ENCODE assay signal across 10 mouse cellular contexts in the genomic region with DNA sequence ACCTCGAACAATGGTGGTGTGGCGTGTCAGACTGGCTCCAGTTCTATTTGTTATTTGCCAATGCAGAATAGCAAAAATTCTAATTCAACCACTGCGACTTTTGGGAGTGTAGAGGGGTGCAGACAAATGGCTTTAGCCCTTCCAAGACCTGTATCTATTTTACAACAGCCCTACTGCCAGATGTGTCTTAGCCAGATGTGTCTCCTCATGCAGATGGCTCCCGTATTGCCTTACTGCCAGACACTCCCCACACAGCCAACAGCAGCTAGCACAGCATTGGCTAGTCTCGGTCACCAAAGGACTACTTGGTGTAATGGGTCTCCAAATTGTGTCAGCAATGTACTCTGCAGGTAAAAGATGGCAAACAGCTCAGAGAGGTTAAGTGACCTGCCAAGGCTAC. TPM values are rescaled to one million over a fixed set of nuclear protein-coding genes. Genes with fewer than 3 reads are reported as not detected.
DNase-seq lines count a peak whose midpoint lies in the region; ATAC-seq and TF ChIP-seq lines count a peak whose summit lies in the region.
"Had no signal": no experiment of that assay in that cellular context is flagged by ENCODE, and none has a peak within 500 bp of the region (broad histone marks: within the 10 kb centered on the region; RNA-seq: fewer than 3 reads in every experiment).

No protein-coding gene starts in this region.

- no peaks in the 10 kb centered on the region for H3K27me3 ChIP-seq in hindbrain, embryonic 14.5 days (ENCODE audit: control insufficient read depth, insufficient read depth, low read length)
- H3K27me3 ChIP-seq in hindbrain, embryonic 16.5 days (replicated peaks; ENCODE audit: control insufficient read depth, insufficient read depth, low read length), result no peaks in the 10 kb centered on the region
- H3K27me3 ChIP-seq in E14TG2a.4 (ENCODE audit: insufficient read depth, low read length), result peaks cover 3% of the 10 kb centered on the region
- no peaks in the 10 kb centered on the region for H3K27me3 ChIP-seq in midbrain, embryonic 13.5 days

- H3K4me1 ChIP-seq in hindbrain, embryonic 14.5 days (replicated peaks; ENCODE audit: control insufficient read depth, insufficient read depth, low read length), result peaks cover 13% of the 10 kb centered on the region
- H3K4me1 ChIP-seq in hindbrain, embryonic 16.5 days (ENCODE audit: control insufficient read depth, insufficient read depth, low read depth, low read length), result peaks cover 27% of the 10 kb centered on the region
- peaks cover 32% of the 10 kb centered on the region for H3K4me1 ChIP-seq in E14TG2a.4 (replicated peaks; ENCODE audit: low read depth, low read length)
- H3K4me1 ChIP-seq in midbrain, embryonic 13.5 days (replicated peaks), result peaks cover 30% of the 10 kb centered on the region

- 69% methylated on average over 5 of the region's 5 CpGs for WGBS in hindbrain, embryonic 14.5 days
- 73% methylated on average over 5 of the region's 5 CpGs for WGBS in hindbrain, embryonic 16.5 days
- 69% methylated on average over 5 of the region's 5 CpGs for WGBS in midbrain, embryonic 13.5 days

- no peak for DNase-seq in hindbrain, embryonic 14.5 days (ENCODE audit: low spot score)
- DNase-seq in MN1 (ENCODE audit: low spot score), result peak; percentile 14
- no peak for DNase-seq in right cerebral cortex, postnatal 4 days

- no peak overlapping the region for H3K9ac ChIP-seq in hindbrain, embryonic 14.5 days
- H3K9ac ChIP-seq in hindbrain, embryonic 16.5 days (ENCODE audit: low read depth, low read length), result no peak overlapping the region
- H3K9ac ChIP-seq in midbrain, embryonic 13.5 days (replicated peaks), result no peak overlapping the region

- H3K4me3 ChIP-seq in hindbrain, embryonic 14.5 days (replicated peaks; ENCODE audit: low read length), result no peak overlapping the region
- no peak overlapping the region for H3K4me3 ChIP-seq in hindbrain, embryonic 16.5 days (ENCODE audit: low read length)
- peak overlapping the region; percentile 83 for H3K4me3 ChIP-seq in E14TG2a.4 (replicated peaks; ENCODE audit: low read length)
- H3K4me3 ChIP-seq in midbrain, embryonic 13.5 days (replicated peaks), result no peak overlapping the region

- H3K4me2 ChIP-seq in hindbrain, embryonic 14.5 days (replicated peaks), result peak overlapping the region; percentile 81
- no peak overlapping the region; the same call in none of the 2 replicates for H3K4me2 ChIP-seq in hindbrain, embryonic 16.5 days (ENCODE audit: low read length)
- peak overlapping the region; percentile 92 for H3K4me2 ChIP-seq in midbrain, embryonic 13.5 days (replicated peaks)

- H3K36me3 ChIP-seq in hindbrain, embryonic 14.5 days (replicated peaks; ENCODE audit: control insufficient read depth, insufficient read depth), result no peaks in the 10 kb centered on the region
- H3K36me3 ChIP-seq in hindbrain, embryonic 16.5 days (ENCODE audit: control insufficient read depth, insufficient read depth, low read length), result no peaks in the 10 kb centered on the region
- peaks cover 8% of the 10 kb centered on the region; the same call in 1 of the 2 replicates for H3K36me3 ChIP-seq in E14TG2a.4 (ENCODE audit: insufficient read depth, low read length)
- peaks cover 3% of the 10 kb centered on the region; the same call in 1 of the 2 replicates for H3K36me3 ChIP-seq in midbrain, embryonic 13.5 days

- TF ChIP-seq CTCF in E14TG2a.4 (conservative IDR thresholded peaks at IDR 0.05; ENCODE audit: low read length), result no peak

- no peak for ATAC-seq in hindbrain, embryonic 14.5 days (ENCODE audit: low FRiP score)
- no peak for ATAC-seq in hindbrain, embryonic 16.5 days
- no peak for ATAC-seq in midbrain, embryonic 13.5 days
- no peak for ATAC-seq in activated CD4-positive, CD25-positive, alpha-beta regulatory T cell, adult 4 months

- H3K9me3 ChIP-seq in hindbrain, embryonic 14.5 days (ENCODE audit: control insufficient read depth, low read length), result no peaks in the 10 kb centered on the region
- no peaks in the 10 kb centered on the region for H3K9me3 ChIP-seq in hindbrain, embryonic 16.5 days (ENCODE audit: control insufficient read depth, low read length)
- no peaks in the 10 kb centered on the region for H3K9me3 ChIP-seq in E14TG2a.4 (ENCODE audit: low read length)
- no peaks in the 10 kb centered on the region for H3K9me3 ChIP-seq in midbrain, embryonic 13.5 days

- no peak overlapping the region for H3K27ac ChIP-seq in hindbrain, embryonic 14.5 days
- no peak overlapping the region for H3K27ac ChIP-seq in hindbrain, embryonic 16.5 days (ENCODE audit: low read depth, low read length)
- no peak overlapping the region for H3K27ac ChIP-seq in midbrain, embryonic 13.5 days

RNA-seq across cellular contexts. Expression of gene Akna, which starts 8.1 kb away (rescaled TPM):
- polyA plus RNA-seq in hindbrain, embryonic 14.5 days (2014; fragmentation: Nextera tagmentation; extraction: Ambion mirVana), result 3.9 and 4.6 TPM in 2 replicates
- 4.6 and 6.5 TPM in 2 replicates for polyA plus RNA-seq in hindbrain, embryonic 16.5 days (2015; fragmentation: Nextera tagmentation; extraction: Ambion mirVana)
- 10.7 and 11.8 TPM in 2 replicates for polyA plus RNA-seq in midbrain, embryonic 13.5 days (2015; fragmentation: Nextera tagmentation; extraction: Ambion mirVana)
- 100 to 1,000 TPM in 1 of 2 experiments, 10 to 100 TPM in 1; 72.4 to 116 TPM for polyA plus RNA-seq in activated CD4-positive, CD25-positive, alpha-beta regulatory T cell, adult 4 months (2017; shearing (Covaris generic))

RNA-seq across cellular contexts. Expression of gene Orm2, which starts 49.0 kb away (rescaled TPM):
- not detected in 2 replicates for polyA plus RNA-seq in hindbrain, embryonic 14.5 days (2014; fragmentation: Nextera tagmentation; extraction: Ambion mirVana)
- not detected in 2 replicates for polyA plus RNA-seq in hindbrain, embryonic 16.5 days (2015; fragmentation: Nextera tagmentation; extraction: Ambion mirVana)
- not detected in 2 replicates for polyA plus RNA-seq in midbrain, embryonic 13.5 days (2015; fragmentation: Nextera tagmentation; extraction: Ambion mirVana)
- polyA plus RNA-seq in activated CD4-positive, CD25-positive, alpha-beta regulatory T cell, adult 4 months (2017; shearing (Covaris generic)), result 1 to 10 TPM in 1 of 2 experiments, not detected in 1; 1.0 TPM
- polyA plus RNA-seq: frontal cortex, adult 2 months; heart, postnatal 0 days; neural tube, embryonic 11.5 days had no signal

RNA-seq across cellular contexts. Expression of gene Orm3, which starts 55.3 kb away (rescaled TPM):
- not detected in 2 replicates for polyA plus RNA-seq in hindbrain, embryonic 14.5 days (2014; fragmentation: Nextera tagmentation; extraction: Ambion mirVana)
- not detected in 2 replicates for polyA plus RNA-seq in hindbrain, embryonic 16.5 days (2015; fragmentation: Nextera tagmentation; extraction: Ambion mirVana)
- not detected in 2 replicates for polyA plus RNA-seq in midbrain, embryonic 13.5 days (2015; fragmentation: Nextera tagmentation; extraction: Ambion mirVana)
- polyA plus RNA-seq in activated CD4-positive, CD25-positive, alpha-beta regulatory T cell, adult 4 months (2017; shearing (Covaris generic)), result under 1 TPM in 1 of 2 experiments, not detected in 1; 0.60 TPM
- polyA plus RNA-seq: frontal cortex, adult 2 months; heart, postnatal 0 days; neural tube, embryonic 11.5 days had no signal
